Mouse (Mus musculus) layer of hippocampus, postnatal 10 days (tissue): ENCODE results near the gene Fcgr2b. TPM values are rescaled to one million over a fixed set of nuclear protein-coding genes. Genes with fewer than 3 reads are reported as not detected.
A peak's percentile ranks its signal among the peaks of the same experiment; 100 is the strongest.
"Not testable (repeated sequence)": the region's sequence is repeated elsewhere in the genome, so short reads cannot be mapped to it uniquely, and the experiment has no call there.

Source experiments
- DNase-seq, 2 experiments: peaks; one replicate each; pipeline ENCODE4 v3.0.0; 2021; ENCODE audit warnings: low spot score in 2 of 2
- long read RNA-seq: library from polyadenylated mRNA; stranded (forward); transcript quantifications from one replicate; pipeline ENCODE4 v2.0.0, GENCODE M21; 2023
- total RNA-seq, 2 experiments: library from RNA; stranded (reverse); gene quantifications; 2 replicates each; pipeline ENCODE4 v1.2.3; 2021

Fcgr2b gene
- 1 to 10 TPM; 2.5 to 4.3 TPM for total RNA-seq
- long read RNA-seq, partial matches to known transcripts = 0 of 1 reads
- long read RNA-seq, other reads (novel, unspliced or antisense) = 0 of 1 reads

DNA sequence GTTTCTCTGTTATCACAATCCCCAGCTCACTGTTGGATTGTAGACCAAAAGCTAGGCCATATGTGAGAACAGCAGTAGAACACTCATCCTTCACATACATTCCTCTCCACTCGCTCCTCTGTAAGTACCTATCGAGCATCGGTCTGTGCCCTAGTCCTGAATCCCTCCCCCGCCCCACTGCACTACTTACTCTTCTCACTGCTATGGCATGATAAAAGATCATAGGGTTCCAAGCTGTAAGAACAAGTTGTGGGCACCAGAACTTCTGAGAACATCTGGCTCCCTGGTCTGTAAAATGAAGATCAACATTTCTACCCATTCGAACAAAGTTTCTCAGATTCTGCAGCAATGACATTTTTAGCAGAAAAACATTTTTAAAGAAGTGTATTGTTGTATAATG, at the start of gene Fcgr2b:
Gene Fcgr2b, minus strand, starts transcription at position 101 of the 400 bp plus-strand sequence.
- DNase-seq = no peak

DNA sequence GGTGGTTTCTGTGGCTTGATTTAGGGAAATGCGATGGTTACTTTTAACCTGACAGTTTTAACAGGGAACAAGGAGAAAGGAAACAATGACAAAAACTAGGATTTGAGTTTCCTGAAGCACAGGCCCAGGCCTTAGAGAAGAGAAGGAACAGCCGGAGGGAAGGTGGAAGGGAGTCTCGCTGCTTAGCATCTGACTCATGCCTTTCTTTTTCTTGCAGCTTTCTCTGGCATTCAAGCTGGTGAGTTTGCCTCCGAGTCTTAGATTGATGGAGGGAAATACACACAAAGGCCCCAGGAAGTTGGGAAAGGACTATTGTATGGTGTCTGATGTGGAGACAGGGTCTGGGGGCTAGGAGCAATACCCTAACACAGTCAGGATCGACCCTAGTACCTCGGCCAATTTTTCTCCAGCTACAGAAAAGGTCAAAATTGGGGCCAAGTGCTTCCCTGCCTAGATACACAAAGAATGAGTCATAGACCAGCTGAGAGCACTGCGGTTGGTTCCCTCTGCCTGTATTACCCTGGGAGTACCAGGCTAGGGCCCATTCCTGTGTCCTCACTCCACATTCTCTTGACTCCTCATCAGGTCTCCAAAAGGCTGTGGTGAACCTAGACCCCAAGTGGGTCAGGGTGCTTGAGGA, 43.1 kb upstream of the Fcgr2b start:
- DNase-seq = no peak

DNA sequence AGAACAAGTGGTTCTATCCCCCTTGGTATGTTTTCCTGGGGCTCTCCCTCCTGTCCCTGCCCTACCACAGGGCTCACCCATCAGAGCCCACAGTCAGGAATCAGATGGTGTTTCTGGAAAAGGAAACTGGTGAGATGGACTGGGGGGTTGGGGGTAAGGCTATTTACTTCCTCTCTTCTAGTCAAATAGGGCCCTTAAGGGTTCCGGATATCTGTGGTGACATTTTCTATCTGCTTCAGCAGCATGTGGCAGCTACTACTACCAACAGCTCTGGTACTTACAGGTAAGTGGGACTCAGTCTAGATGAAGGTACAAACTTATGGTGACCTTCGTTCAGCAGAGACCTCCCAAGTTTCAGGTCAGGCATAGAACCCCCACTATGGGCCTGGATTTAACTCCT, 42.4 kb upstream of the Fcgr2b start, which contains the start of gene Fcgr4:
Gene Fcgr4, plus strand, starts transcription at position 184 of the 400 bp plus-strand sequence.
- DNase-seq = no peak

DNA sequence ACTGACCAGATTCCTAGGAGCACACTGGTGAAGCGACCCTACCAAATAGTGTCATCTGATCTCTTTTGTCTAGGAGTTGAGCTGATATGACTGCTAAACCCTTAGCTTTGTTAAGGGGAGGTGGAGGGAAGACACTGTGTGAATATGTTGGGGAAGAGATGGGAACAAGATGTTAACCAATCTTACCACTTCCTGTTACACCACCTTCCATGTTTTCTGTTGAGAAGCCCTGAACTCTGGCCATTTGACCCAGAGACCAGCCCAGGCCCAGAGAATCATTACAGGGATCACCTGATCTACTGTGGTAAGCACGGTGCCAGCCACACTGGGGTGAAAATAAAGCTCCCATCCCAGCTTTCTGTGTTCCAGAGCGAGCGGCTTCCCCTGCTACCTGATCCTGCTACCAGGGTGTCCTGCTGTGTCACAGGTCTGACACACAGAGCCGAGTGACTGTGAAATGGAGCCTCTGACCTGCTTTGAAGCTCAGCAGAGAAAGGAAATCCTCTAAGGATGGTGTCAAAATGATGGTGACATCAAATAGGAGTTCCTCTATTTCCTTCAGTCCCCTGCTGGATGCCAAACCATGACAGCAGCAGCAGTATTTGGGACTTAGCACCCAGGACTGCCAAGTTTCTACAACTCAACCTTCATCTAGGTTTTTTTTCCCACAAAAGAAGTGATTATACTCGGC, 41.3 kb upstream of the Fcgr2b start:
- DNase-seq = no peak

DNA sequence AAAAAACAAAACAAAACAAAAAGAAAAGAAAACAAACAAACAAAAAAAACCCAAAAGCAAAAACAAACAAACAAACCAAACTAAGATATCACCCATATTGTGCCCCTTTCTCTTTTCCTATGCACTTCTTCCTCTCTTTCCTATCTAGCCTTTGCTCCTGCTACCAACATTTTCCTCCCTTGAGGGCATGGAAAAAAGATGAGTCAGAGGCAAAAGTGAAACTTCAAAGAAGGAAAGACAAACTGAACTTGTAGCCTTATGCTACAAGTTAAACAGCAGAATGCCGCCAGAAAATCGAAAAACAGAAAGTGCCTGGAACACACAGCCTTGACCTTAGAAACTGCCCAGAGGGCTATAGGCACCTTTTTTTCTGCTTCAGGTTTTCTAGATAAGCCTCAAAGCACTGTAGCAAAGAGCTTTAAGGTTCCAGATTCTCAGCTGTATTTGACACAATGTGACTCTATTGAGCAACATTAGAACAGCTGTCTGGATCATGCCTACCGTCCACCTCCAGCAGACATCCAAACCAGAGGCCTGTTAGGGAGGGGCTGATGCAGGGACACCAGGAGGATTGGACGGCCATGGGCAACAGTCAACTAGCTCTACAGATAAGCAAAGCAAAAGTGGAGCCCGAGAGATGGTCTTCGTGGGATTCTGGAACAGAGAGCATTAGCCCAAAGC, 40.5 kb upstream of the Fcgr2b start:
- no peak for DNase-seq

DNA sequence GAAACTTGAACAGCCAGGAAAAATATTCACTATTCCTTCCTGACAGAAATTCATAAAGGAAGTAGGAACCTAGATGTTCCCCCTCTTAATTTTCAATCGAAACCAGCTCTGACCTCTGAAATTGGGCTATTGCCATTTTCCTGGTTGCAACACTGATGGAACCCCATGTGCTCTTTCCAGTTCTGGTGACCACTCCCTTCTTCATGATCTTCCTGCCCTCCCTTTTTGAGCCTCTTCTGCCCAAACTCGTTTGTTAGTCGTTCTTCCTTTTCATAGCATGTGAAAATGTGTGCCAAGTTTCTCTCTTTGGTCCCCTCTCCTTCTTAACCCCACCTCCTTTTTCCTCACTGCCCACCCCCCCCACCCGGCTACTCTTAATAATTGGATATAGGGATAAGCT, 35.4 kb upstream of the Fcgr2b start:
- DNase-seq = no peak

DNA sequence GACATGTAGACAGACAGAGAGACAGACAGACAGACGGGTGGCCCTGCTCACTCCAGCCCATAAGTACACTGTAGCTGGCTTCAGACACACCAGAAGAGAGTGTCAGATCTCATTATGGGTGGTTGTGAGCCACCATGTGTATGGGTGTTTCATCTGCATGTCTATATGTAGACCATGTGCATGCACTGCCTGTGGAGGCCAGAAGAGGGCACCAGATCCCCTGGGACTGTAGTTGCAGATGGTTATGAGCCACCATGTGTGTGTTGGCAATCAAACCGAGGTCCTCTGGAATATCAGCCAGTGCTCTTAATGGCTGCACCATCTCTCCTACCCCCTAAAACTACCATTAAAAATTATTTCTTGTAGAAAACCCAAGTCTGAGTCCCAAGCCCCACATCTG, 30.6 kb upstream of the Fcgr2b start:
- no peak for DNase-seq

DNA sequence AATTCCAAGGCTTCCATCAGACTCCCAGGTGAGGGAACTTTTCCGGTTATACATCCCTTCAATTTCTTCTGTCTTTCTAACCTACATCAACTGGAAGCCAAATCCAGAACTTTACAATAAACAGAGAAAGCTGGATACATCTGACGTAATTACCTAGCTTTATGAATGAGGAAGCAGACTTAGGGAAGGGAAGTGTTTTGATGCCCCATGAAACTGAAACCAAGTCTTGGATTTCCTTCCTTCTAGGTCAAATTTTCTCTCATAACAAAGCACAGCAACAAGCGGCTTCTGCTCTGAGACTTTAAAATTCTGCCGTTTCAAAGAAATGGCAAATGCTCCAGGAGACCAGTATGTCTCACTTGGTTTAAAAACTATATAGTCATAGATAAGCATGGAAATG, 30.0 kb upstream of the Fcgr2b start:
- DNase-seq = no peak

DNA sequence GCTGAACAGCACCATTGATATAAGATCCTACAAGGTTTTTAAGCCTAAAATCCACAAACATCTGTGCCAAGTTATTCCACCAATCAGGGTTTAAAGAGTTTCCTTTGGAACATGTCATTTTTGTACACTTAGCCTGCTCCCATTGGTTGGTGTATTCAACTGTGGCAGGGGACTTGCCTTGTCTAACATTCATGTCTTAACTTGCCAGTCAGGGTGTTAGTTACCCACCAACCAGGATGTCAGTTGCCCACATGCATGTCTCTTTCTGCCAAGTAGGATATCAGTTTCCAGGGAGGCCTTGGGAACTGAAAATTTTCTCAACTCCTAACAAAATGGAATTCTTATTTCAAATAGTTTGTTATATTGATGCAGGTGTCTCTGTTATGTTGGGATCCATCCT, 29.2 kb upstream of the Fcgr2b start:
- DNase-seq = no peak

DNA sequence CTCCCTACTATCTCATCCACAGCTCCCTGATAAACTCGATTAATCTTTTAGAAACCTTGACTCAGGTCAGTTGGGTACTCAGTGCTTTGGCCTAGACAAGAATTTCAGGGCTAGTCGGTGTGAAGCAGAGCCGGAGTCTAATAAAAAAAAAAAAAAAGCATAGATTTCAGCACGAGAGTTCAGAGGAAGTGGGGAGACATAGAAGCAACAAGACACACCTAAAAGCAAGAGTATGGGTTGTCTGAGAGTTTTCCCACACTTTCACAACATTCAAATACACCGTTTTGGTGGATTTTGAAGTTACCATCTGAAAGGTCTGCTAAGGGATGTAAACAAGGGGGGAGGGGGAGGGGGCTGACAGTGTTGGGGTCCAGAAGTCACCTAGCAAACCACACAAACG, 28.7 kb upstream of the Fcgr2b start:
- no peak for DNase-seq

DNA sequence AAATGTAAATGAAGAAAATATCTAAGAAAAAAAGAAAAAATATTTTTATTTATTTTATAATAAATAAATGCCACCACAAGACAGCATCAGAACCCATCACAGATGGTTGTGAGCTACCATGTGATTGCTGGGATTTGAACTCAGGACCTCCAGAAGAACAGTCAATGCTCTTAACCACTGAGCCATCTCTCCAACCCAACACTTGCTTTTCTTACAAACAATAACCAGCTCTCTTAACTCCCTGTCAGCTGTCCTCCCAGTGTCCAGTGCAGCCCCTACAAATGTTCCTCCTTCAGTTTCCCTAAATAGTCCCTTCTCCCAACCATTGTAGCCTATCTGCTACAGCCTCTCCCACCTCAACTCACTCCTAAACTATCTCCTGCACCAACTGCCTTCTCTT, 23.5 kb upstream of the Fcgr2b start:
- no peak for DNase-seq

DNA sequence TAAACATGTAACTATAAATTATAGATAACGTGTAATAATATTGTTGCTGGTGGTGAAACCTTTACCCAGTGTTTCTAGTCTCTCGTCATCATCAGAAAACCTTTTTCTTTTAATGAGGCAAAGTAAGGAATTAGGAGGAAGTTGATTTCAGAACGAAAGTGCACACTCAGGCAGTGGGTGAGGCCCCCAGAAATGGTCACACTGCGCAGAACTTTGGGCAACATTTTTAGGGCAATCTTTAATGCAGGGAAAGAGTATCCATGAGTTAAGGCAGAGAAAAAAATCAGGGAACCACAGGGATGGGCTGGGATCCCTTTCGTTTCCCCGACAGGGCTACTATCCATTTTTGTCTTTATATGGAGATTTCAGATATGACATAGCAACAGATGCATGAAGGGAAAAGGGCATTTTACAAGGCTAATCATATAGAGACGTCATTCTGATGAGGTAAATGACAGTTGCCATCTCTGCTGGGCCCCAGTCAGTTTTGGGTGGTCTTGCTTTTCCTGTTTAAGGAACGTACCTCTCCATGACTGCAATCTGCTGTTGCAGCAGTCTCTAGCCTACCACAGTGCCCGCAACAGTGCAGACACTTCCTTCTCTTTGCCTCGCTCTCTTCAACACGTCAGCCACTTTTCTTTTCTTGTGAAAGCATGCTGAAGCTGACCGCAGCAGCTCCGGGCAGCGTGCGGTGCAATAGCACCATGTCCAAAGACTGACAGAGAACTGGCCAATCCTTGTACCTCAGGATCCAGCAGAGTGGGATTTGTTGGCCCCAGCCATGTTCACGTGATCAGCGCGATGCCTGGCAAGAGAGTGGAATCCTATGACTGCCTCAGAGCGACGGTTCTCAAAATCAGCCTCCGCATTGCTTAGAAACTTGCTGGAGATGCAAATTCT, 21.7 kb upstream of the Fcgr2b start:
- peak; percentile 42 to 48 for DNase-seq

DNA sequence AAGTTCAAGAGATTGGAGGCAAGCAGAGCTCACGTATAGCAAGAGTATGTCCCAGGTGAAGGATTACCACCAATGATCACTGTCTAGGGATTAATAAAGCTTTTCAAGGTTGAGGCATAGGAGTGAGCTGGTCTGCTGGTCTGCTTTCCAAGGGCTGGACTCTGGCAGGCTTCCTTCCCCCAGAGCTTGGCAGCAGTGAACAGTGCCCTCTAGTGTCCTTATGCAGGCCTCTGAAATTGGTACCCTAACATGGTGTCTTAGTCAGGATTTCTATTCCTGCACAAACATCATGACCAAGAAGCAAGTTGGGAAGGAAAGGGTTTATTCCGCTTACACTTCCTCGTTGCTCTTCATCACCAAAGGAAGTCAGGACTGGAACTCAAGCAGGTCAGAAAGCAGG, 20.4 kb upstream of the Fcgr2b start:
- peak; percentile 62 to 72 for DNase-seq

DNA sequence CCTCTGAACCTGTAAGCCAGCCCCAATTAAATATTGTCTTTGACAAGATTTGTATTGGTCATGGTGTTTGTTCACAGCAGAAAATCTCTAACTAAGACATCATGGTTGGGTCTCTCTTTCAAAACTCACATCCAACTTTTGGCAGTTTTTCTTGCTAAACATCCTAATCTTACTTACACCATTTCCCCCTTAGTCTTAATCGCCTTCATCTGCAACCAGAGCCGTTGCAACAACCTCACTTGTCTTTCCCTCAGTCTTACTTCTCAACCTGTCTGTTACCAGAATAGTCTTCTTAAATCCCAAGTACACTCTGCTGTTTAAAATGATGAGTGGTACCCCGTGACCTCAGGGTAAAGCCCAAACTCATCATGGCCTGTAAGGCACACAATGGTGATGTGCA, 19.7 kb upstream of the Fcgr2b start:
- DNase-seq = no peak

DNA sequence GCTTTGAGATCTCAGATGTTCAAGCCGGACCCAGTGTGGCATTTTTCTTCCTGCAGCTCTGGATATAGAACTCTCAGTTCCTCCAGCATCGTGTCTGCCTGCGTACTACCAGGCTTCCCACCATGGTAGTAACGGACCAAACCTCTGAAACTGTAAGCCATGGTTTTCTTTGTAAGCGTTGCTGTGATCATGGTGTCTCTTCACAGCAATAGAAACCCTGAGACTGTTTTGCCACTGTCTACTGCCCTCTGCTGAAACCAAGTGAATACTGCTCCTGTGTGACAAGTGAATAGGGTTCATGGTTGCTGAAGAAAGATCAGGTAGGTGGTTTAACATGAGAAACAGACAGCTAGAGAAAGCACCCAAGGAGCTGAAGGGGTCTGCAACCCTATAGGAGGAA, 16.2 kb upstream of the Fcgr2b start:
- peak; percentile 44 to 60 for DNase-seq

DNA sequence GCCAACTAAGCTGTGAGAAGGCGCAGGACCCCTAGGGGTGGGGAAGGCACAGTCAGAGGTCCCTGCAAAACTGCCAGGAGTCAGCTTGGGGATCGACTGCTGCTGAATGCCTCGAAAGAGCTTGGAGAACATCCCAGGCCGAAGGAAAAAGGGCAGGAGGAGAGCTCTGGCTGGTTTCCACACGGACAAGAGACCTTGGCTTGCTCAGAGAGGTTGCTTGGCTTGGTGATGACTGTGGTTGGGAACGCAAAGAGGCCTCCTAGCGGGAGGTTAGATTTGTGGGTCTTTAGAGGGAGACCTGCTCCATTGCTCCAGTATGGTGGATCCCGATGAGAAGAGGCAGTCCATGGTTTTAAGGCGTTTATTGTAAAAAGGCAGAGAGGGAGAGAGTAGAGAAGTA, 13.3 kb upstream of the Fcgr2b start:
- DNase-seq = no peak

DNA sequence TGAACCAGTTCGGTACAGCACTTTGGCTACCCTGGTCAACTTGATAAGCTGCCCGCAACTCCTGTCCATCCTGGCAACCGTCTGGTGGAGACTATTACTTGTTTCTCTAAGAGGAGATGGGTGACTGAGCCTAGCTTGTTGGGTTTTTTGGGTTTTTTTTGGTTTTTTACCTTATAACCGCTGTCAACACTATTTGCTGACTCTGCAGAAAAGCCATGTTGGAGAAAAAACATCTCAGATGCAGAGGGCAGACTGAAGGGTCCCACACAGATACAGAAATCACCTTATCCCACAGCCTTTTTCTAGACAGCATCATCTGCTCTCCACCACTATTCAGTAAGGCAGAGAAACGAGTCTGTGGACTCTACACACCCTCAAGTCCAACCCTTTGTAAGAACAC, 9.5 kb upstream of the Fcgr2b start:
- no peak for DNase-seq

DNA sequence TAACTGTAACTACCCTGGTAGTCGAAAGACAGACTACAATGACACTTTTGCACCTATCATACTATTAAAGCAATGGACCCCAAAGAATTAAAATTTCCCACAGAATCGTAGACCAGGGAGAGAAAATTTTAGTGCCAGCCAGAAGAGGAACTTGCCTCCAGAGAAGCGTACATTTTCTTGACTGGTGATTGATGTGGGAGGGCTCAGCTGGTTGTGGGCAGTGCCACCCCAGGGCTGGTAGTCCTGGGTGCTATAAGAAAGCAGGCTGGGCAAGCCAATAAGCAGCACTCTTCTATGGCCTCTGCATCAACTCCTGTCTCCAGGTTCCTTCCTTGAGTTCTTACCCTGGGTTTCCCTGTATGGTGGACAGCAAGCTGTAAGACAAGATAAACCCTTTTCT, 8.7 kb upstream of the Fcgr2b start:
- no peak for DNase-seq

DNA sequence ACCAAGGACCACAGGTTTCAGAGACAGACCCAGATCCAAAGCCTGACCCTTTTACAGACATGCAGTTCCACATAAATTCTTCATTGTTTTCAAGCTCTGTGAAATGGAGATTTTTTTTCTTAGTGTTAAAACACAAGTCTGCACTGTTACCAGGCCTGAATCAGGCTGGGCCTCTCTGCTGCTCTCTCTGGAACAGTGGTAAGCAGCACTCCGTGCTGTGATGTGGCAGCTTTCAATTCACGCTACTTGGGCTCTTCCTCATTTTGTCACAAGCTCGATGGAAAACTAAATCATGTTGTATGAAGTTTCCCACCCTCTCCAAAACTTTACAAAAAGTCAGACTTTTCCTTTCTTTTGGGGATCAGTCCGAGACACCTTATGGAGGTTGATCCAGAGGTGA, 6.7 kb upstream of the Fcgr2b start:
- no peak for DNase-seq

DNA sequence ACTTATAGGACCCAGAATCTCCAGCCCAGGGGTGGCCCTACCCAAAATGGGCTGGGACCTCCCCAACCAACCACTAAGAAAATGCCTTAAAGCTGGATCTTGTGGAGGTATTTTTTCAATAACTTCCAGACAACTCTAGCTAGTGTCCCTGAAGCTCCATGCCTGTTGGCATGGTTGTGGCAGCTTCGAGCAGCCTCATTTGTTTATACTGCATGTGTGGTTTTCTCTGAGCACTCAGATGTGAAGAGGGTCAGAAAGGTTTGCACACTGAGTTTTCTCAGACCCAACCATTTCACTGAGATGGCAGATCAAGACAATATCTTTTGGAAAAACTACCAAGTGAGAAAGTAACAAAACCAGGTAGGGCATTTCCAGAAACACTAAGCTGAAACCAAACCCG, 6.0 kb upstream of the Fcgr2b start:
- DNase-seq = no peak

DNA sequence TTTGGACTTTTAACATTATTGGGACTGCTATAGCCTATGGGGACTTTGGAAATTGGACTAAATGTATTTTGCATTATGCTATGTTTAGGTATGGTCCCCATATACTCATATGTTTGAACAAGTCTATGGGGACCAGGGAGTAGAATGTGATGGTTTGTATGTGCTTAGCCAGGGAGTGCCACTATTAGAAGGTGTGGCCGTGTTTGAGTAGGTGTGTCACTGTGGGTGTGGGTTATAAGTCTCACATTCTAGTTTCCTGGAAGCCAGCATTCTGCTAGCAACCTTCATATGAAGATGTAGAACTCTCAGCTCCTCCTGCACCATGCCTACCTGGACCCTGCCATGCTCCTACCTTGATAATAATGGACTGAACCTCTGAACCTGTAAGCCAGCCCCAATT, 5.3 kb upstream of the Fcgr2b start:
- DNase-seq = not testable (repeated sequence)
